Mouse (Mus musculus): ENCODE data around the gene Zfp948. TPM values are rescaled to one million over a fixed set of nuclear protein-coding genes. Genes with fewer than 3 reads are reported as not detected.

The Zfp948 gene
- polyA plus RNA-seq, 1 experiment from 2014 or later: 7.5 TPM

Other genes starting within 250 kb of the Zfp948 start
- gene Zfp677, start 183.3 kb upstream of the Zfp948 start, polyA plus RNA-seq (2016; fragmentation: Nextera tagmentation; extraction: Ambion mirVana): 1.0 and 1.3 TPM in 2 replicates
- gene Zfp54, start 143.8 kb upstream of the Zfp948 start, polyA plus RNA-seq (2016; fragmentation: Nextera tagmentation; extraction: Ambion mirVana): 1.8 and 3.1 TPM in 2 replicates
- 7.8 and 8.4 TPM in 2 replicates for gene Zfp51, start 116.6 kb upstream of the Zfp948 start, polyA plus RNA-seq (2016; fragmentation: Nextera tagmentation; extraction: Ambion mirVana)
- 4.1 TPM in 2 replicates for gene Zfp53, start 78.0 kb upstream of the Zfp948 start, polyA plus RNA-seq (2016; fragmentation: Nextera tagmentation; extraction: Ambion mirVana)
- 1.4 and 1.5 TPM in 2 replicates for gene Zfp52, start 31.5 kb upstream of the Zfp948 start, polyA plus RNA-seq (2016; fragmentation: Nextera tagmentation; extraction: Ambion mirVana)
- gene Zfp983, start 83.6 kb downstream of the Zfp948 start, polyA plus RNA-seq (2016; fragmentation: Nextera tagmentation; extraction: Ambion mirVana): 1.6 and 2.0 TPM in 2 replicates
- 5.1 and 5.2 TPM in 2 replicates for gene Gm10226, start 124.9 kb downstream of the Zfp948 start, polyA plus RNA-seq (2016; fragmentation: Nextera tagmentation; extraction: Ambion mirVana)
- 6.1 and 6.4 TPM in 2 replicates for gene Zfp760, start 140.7 kb downstream of the Zfp948 start, polyA plus RNA-seq (2016; fragmentation: Nextera tagmentation; extraction: Ambion mirVana)
- 3.6 TPM in 2 replicates for gene Zfp229, start 163.8 kb downstream of the Zfp948 start, polyA plus RNA-seq (2016; fragmentation: Nextera tagmentation; extraction: Ambion mirVana)

Measured in liver, embryonic 12.5 days (tissue).